21 mouse cellular contexts compared by ENCODE assay signal in the genomic region with DNA sequence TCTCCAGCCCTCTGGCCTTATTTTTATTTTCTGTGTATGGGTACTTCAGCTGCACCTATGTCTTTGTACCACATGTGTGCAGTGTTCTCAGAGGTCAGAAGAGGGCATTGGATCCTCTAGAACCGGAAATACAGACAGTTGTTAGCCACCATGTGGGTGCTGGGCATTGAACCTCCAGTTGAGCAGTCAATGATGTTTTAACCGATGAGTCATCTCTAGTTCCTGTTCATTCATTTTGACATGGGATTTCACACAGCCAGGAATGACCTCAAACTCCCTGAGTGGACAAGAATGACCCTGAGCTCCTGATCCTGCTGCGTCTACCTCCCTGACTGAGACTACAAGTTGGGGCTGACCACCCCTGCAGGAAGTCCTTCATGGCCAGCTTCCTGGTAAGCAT. TPM values are rescaled to one million over a fixed set of nuclear protein-coding genes. Genes with fewer than 3 reads are reported as not detected.
DNase-seq lines count a peak whose midpoint lies in the region; ATAC-seq lines count a peak whose summit lies in the region.
"Had no signal": no experiment of that assay in that cellular context is flagged by ENCODE, and none has a peak within 500 bp of the region (broad histone marks: within the 10 kb centered on the region; RNA-seq: fewer than 3 reads in every experiment).

No protein-coding gene starts in this region.

- peak; percentile 47 for DNase-seq in adrenal gland, adult 2 months
- no peak for DNase-seq in adrenal gland, adult 8-10 months
- DNase-seq in 416B (ENCODE audit: low read depth), result peak; percentile 93
- DNase-seq in heart, adult 9 months (ENCODE audit: low spot score in 2 of 2), result no peak
- DNase-seq in gastrocnemius, adult 18-20 months (ENCODE audit: low spot score), result no peak
- DNase-seq: adrenal gland, postnatal 25 days; cerebellum, adult 11 months; cerebellum, postnatal 10 days; forebrain, postnatal 0 days; gastrocnemius, postnatal 36 days; heart, postnatal 14 days; kidney, postnatal 25 days; layer of hippocampus, postnatal 36 days; lung, adult 18-20 months; lung, postnatal 10 days; thymus, adult 2 months had no signal

- ATAC-seq in granulocyte monocyte progenitor cell, adult 5-6 weeks (replicated peaks; ENCODE audit: poor library complexity, severe bottlenecking), result peak; percentile 41
- peak; percentile 37 for ATAC-seq in megakaryocyte, adult 5-6 weeks (ENCODE audit: poor library complexity, severe bottlenecking)
- ATAC-seq: activated CD4-positive, CD25-positive, alpha-beta regulatory T cell, adult 4 months; forebrain, postnatal 0 days; intestine, postnatal 0 days; midbrain, embryonic 13.5 days had no signal

RNA-seq across cellular contexts. Expression of a gene that starts 9.9 kb away (rescaled TPM):
- total RNA-seq in adrenal gland, adult 2 months (2021), result 10 to 100 TPM in 1 of 2 experiments, 1 to 10 TPM in 1; 6.0 to 14.7 TPM
- polyA plus RNA-seq in adrenal gland, adult 2 months (2012; rRNA removed), result 6.1 and 7.6 TPM in 2 replicates
- 10 to 100 TPM in 2 of 4 experiments, 1 to 10 TPM in 2; 7.6 to 28.1 (median 12.6) TPM for total RNA-seq in adrenal gland, adult 8-10 months (2022)
- 8.3 and 9.7 TPM in 2 replicates for total RNA-seq in granulocyte monocyte progenitor cell, adult 5-6 weeks (2014; fragmentation: Nextera tagmentation)
- 2.8 and 3.9 TPM in 2 replicates for total RNA-seq in granulocyte monocyte progenitor cell, adult 5-6 weeks (2017)
- 5.4 and 7.0 TPM in 2 replicates for total RNA-seq in megakaryocyte, adult 5-6 weeks (2015)
- total RNA-seq in megakaryocyte, adult 5-6 weeks (2017), result 1.8 and 2.9 TPM in 2 replicates
- total RNA-seq in gastrocnemius, adult 18-20 months (2021), result under 1 TPM; 0.30 to 0.57 TPM
- polyA plus RNA-seq: activated CD4-positive, CD25-positive, alpha-beta regulatory T cell, adult 4 months had no signal

RNA-seq across cellular contexts. Expression of a gene that starts 49.3 kb away (rescaled TPM):
- 10 to 100 TPM; 50.6 to 55.9 TPM for total RNA-seq in adrenal gland, adult 2 months (2021)
- polyA plus RNA-seq in adrenal gland, adult 2 months (2012; rRNA removed), result 77.2 and 91.0 TPM in 2 replicates
- 10 to 100 TPM; 59.3 to 74.4 (median 65.0) TPM for total RNA-seq in adrenal gland, adult 8-10 months (2022)
- 85.9 and 93.1 TPM in 2 replicates for total RNA-seq in granulocyte monocyte progenitor cell, adult 5-6 weeks (2014; fragmentation: Nextera tagmentation)
- total RNA-seq in granulocyte monocyte progenitor cell, adult 5-6 weeks (2017), result 46.7 and 53.4 TPM in 2 replicates
- 25.5 and 41.7 TPM in 2 replicates for total RNA-seq in megakaryocyte, adult 5-6 weeks (2015)
- total RNA-seq in megakaryocyte, adult 5-6 weeks (2017), result 15.9 and 31.2 TPM in 2 replicates
- 10 to 100 TPM; 31.5 to 37.6 TPM for total RNA-seq in gastrocnemius, adult 18-20 months (2021)

Comparison
In these comparisons a context has a peak if more than half of its experiments do, and no peak if none do; other contexts are left out.
1. DNase-seq: peak in adrenal gland, adult 2 months (single experiment) and 416B (single experiment); none in adrenal gland, adult 8-10 months (single experiment), heart, adult 9 months (0 of 2) and gastrocnemius, adult 18-20 months (single experiment).